Mouse (Mus musculus): Measurements from ENCODE around the gene Antxr1.

- no peak for TF ChIP-seq EP300 (IDR thresholded peaks at IDR 0.05; ENCODE audit: low read depth)
- no peak for TF ChIP-seq CTCF (IDR thresholded peaks at IDR 0.05; ENCODE audit: low read depth)
Measured at GRCm38 (mm10) chr6:87257981-87258775, 77.4 kb downstream of the Antxr1 start.
